Mouse (Mus musculus): ENCODE data around the gene Idh3a. TPM values are rescaled to one million over a fixed set of nuclear protein-coding genes. Genes with fewer than 3 reads are reported as not detected.
A peak's percentile ranks its signal among the peaks of the same experiment; 100 is the strongest.

The Idh3a gene
- polyA plus RNA-seq, 1 experiment from 2014 or later: 174 TPM

DNA sequence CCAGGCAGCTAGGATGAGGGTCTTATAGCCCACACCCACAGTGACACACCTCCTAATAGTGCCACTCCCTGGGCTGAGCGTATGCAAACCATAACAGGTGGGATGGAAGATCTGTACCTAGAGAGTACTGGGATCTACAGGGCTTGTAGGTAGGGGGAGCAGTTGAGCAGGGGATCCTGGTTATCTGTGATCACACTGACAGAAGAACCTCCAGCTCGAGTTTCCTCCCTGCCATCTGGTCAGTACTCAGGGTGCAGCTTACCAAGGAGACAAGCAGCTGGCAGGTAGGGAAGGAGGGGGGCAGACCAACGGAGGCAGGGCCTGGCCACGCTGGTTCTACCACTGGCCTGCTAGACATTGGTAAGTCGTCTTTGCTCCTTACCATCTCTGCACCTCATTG is 33.7 kb upstream of the Idh3a start:
- no peak overlapping the region for H3K4me2 ChIP-seq (replicated peaks; ENCODE audit: low read depth, low read length)
- no peaks in the 10 kb centered on the region for H3K36me3 ChIP-seq (ENCODE audit: insufficient read depth, low read length)
- no peaks in the 10 kb centered on the region for H3K27me3 ChIP-seq (ENCODE audit: insufficient read depth, low read length)
- no peaks in the 10 kb centered on the region for H3K9me3 ChIP-seq (ENCODE audit: low read length)
- no peak overlapping the region for H3K4me3 ChIP-seq (ENCODE audit: low read length)
- no peak overlapping the region for H3K9ac ChIP-seq (replicated peaks; ENCODE audit: low read length)
- peak; percentile 59 for ATAC-seq (ENCODE audit: low FRiP score, low TSS enrichment)
- no peaks in the 10 kb centered on the region for H3K4me1 ChIP-seq (ENCODE audit: insufficient read depth, low read length)
- 24% methylated on average over 5 of the region's 5 CpGs for WGBS
- H3K27ac ChIP-seq (ENCODE audit: low read length): no peak overlapping the region

DNA sequence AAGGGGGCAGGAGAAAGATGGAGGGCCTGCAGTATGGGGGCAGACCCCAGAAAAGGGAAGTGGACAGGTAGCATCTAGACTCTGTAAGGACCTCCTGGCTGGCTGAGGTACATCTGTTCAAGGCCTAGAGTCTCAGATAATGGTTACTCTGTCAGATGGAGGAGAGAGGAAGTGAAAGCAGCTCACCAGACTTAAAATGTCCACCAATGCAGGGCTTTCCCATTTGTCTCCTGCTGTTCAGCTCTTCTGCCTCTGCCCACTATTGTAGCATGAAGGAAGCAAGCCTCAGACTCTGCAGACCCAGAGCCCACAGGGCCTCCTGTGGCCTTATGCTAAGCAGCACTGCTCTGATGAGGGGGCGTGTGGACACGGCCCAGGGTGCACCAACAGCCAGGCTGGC is 31.1 kb upstream of the Idh3a start:
- Histone ChIP-seq H3K27ac (ENCODE audit: low read length) (no peak overlapping the region), H3K4me1 (ENCODE audit: insufficient read depth, low read length) (peaks cover 5% of the 10 kb centered on the region; the same call in 1 of the 2 replicates), H3K27me3 (ENCODE audit: insufficient read depth, low read length) (no peaks in the 10 kb centered on the region), H3K4me2 (replicated peaks; ENCODE audit: low read depth, low read length) (no peak overlapping the region), H3K9ac (replicated peaks; ENCODE audit: low read length) (no peak overlapping the region), H3K9me3 (ENCODE audit: low read length) (no peaks in the 10 kb centered on the region), H3K4me3 (ENCODE audit: low read length) (no peak overlapping the region), H3K36me3 (ENCODE audit: insufficient read depth, low read length) (no peaks in the 10 kb centered on the region)
- whole genome bisulfite sequencing: 61% methylated on average over 2 of the region's 2 CpGs
- ATAC-seq (ENCODE audit: low FRiP score, low TSS enrichment): no peak

GRCm38 (mm10) chr9:54558731-54559130 is 27.4 kb upstream of the Idh3a start:
- Histone ChIP-seq H3K27me3 (ENCODE audit: insufficient read depth, low read length) (no peaks in the 10 kb centered on the region), H3K36me3 (ENCODE audit: insufficient read depth, low read length) (no peaks in the 10 kb centered on the region), H3K4me3 (ENCODE audit: low read length) (no peak overlapping the region), H3K9ac (replicated peaks; ENCODE audit: low read length) (no peak overlapping the region), H3K9me3 (ENCODE audit: low read length) (no peaks in the 10 kb centered on the region), H3K27ac (ENCODE audit: low read length) (no peak overlapping the region), H3K4me2 (replicated peaks; ENCODE audit: low read depth, low read length) (no peak overlapping the region), H3K4me1 (ENCODE audit: insufficient read depth, low read length) (peaks cover 8% of the 10 kb centered on the region; the same call in 1 of the 2 replicates)
- no peak for ATAC-seq (ENCODE audit: low FRiP score, low TSS enrichment)
- WGBS: 61% methylated on average over 8 of the region's 8 CpGs

GRCm38 (mm10) chr9:54559771-54560471 is 26.2 kb upstream of the Idh3a start, which contains the start of gene Cib2:
TSS of gene Cib2 (minus strand) at chr9:54560218.
- under 1% methylated on average over 51 of the region's 54 CpGs for WGBS

GRCm38 (mm10) chr9:54560831-54561601 is 25.1 kb upstream of the Idh3a start:
- Histone ChIP-seq H3K27ac (ENCODE audit: low read length) (no peak overlapping the region), H3K27me3 (ENCODE audit: insufficient read depth, low read length) (no peaks in the 10 kb centered on the region), H3K4me2 (replicated peaks; ENCODE audit: low read depth, low read length) (no peak overlapping the region), H3K36me3 (ENCODE audit: insufficient read depth, low read length) (no peaks in the 10 kb centered on the region), H3K9ac (replicated peaks; ENCODE audit: low read length) (no peak overlapping the region), H3K9me3 (ENCODE audit: low read length) (no peaks in the 10 kb centered on the region), H3K4me1 (ENCODE audit: insufficient read depth, low read length) (peaks cover 8% of the 10 kb centered on the region; the same call in 1 of the 2 replicates), H3K4me3 (ENCODE audit: low read length) (no peak overlapping the region)
- WGBS: 84% methylated on average over 8 of the region's 8 CpGs
- ATAC-seq (ENCODE audit: low FRiP score, low TSS enrichment): no peak

More at GRCm38 (mm10) chr9:54559771-54560471, 26.2 kb upstream of the Idh3a start, which contains the start of gene Cib2:
- Histone ChIP-seq H3K4me1 (ENCODE audit: insufficient read depth, low read length) (peaks cover 8% of the 10 kb centered on the region; the same call in 1 of the 2 replicates), H3K9me3 (ENCODE audit: low read length) (no peaks in the 10 kb centered on the region), H3K27me3 (ENCODE audit: insufficient read depth, low read length) (no peaks in the 10 kb centered on the region), H3K4me3 (ENCODE audit: low read length) (peak within 1 kb of the TSS; percentile 63), H3K27ac (ENCODE audit: low read length) (no peak within 1 kb of the TSS), H3K36me3 (ENCODE audit: insufficient read depth, low read length) (no peaks in the 10 kb centered on the region), H3K9ac (replicated peaks; ENCODE audit: low read length) (peak within 1 kb of the TSS; percentile 64), H3K4me2 (replicated peaks; ENCODE audit: low read depth, low read length) (peak within 1 kb of the TSS; percentile 85)
- ATAC-seq (ENCODE audit: low FRiP score, low TSS enrichment): peak; percentile 99

DNA sequence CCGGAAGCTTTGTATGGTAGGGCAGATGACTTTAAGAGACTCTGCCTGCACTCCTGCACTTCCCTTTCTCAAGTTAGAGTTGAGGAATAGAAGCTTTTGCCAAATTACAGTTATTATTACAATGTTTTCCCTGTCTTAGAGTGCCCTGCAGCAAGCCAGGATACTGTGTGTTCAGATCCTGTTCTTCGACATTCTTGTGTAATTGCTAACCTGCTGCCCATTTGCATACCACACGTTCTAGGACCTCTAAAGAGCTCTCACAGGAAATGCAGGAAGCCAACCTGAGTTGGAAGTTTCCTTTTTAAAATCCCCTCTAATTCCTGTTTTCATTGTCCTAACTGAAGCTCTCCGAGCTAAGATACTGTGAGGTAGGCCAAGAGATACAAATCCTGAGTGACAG is 19.2 kb upstream of the Idh3a start:
- H3K9ac ChIP-seq (replicated peaks; ENCODE audit: low read length): no peak overlapping the region
- no peaks in the 10 kb centered on the region for H3K4me1 ChIP-seq (ENCODE audit: insufficient read depth, low read length)
- H3K4me2 ChIP-seq (replicated peaks; ENCODE audit: low read depth, low read length): no peak overlapping the region
- no peak overlapping the region for H3K4me3 ChIP-seq (ENCODE audit: low read length)
- H3K9me3 ChIP-seq (ENCODE audit: low read length): no peaks in the 10 kb centered on the region
- H3K27ac ChIP-seq (ENCODE audit: low read length): peak overlapping the region; percentile 48; the same call in 1 of the 2 replicates
- WGBS: 46% methylated on average over 4 of the region's 4 CpGs
- no peaks in the 10 kb centered on the region for H3K27me3 ChIP-seq (ENCODE audit: insufficient read depth, low read length)
- no peak for ATAC-seq (ENCODE audit: low FRiP score, low TSS enrichment)
- no peaks in the 10 kb centered on the region for H3K36me3 ChIP-seq (ENCODE audit: insufficient read depth, low read length)

GRCm38 (mm10) chr9:54568732-54569131 is 17.4 kb upstream of the Idh3a start:
- Histone ChIP-seq H3K9ac (replicated peaks; ENCODE audit: low read length) (no peak overlapping the region), H3K27ac (ENCODE audit: low read length) (no peak overlapping the region), H3K27me3 (ENCODE audit: insufficient read depth, low read length) (no peaks in the 10 kb centered on the region), H3K4me1 (ENCODE audit: insufficient read depth, low read length) (no peaks in the 10 kb centered on the region), H3K4me3 (ENCODE audit: low read length) (no peak overlapping the region), H3K4me2 (replicated peaks; ENCODE audit: low read depth, low read length) (no peak overlapping the region), H3K36me3 (ENCODE audit: insufficient read depth, low read length) (no peaks in the 10 kb centered on the region), H3K9me3 (ENCODE audit: low read length) (no peaks in the 10 kb centered on the region)
- 52% methylated on average over 2 of the region's 2 CpGs for WGBS
- 0 out of 2 replicates have a peak, but pooled peaks have one; percentile 46 for ATAC-seq (ENCODE audit: low FRiP score, low TSS enrichment)

GRCm38 (mm10) chr9:54571130-54571839 is 14.8 kb upstream of the Idh3a start:
- no peaks in the 10 kb centered on the region for H3K4me1 ChIP-seq (ENCODE audit: insufficient read depth, low read length)
- no peaks in the 10 kb centered on the region for H3K27me3 ChIP-seq (ENCODE audit: insufficient read depth, low read length)
- no peak overlapping the region for H3K4me2 ChIP-seq (replicated peaks; ENCODE audit: low read depth, low read length)
- WGBS: 47% methylated on average over 9 of the region's 9 CpGs
- no peaks in the 10 kb centered on the region for H3K36me3 ChIP-seq (ENCODE audit: insufficient read depth, low read length)
- H3K9me3 ChIP-seq (ENCODE audit: low read length): no peaks in the 10 kb centered on the region
- no peak for ATAC-seq (ENCODE audit: low FRiP score, low TSS enrichment)
- H3K27ac ChIP-seq (ENCODE audit: low read length): no peak overlapping the region
- H3K9ac ChIP-seq (replicated peaks; ENCODE audit: low read length): no peak overlapping the region
- H3K4me3 ChIP-seq (ENCODE audit: low read length): no peak overlapping the region

DNA sequence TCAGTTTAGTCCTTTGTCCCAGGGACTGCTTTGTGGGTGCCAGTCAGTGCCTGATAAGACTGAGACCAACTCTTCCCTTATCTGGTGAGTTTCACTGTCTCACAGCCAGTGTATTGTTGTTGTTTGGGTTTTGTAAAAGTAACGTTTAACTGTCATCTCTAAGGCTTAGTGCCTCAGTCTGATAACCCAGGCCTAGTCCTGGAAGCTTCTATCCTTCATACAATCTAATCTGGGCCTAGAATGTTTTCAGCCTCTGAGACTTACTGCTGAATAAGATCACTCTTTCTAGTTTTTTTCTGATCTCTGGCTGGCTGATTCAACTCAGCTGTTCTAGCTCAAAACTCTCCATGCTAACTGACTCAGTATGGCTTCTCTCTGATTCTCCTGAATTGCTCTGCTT is 2.4 kb upstream of the Idh3a start:
- Histone ChIP-seq H3K36me3 (ENCODE audit: insufficient read depth, low read length) (no peaks in the 10 kb centered on the region), H3K27ac (ENCODE audit: low read length) (no peak overlapping the region), H3K4me3 (ENCODE audit: low read length) (no peak overlapping the region), H3K4me1 (ENCODE audit: insufficient read depth, low read length) (peaks cover 16% of the 10 kb centered on the region), H3K27me3 (ENCODE audit: insufficient read depth, low read length) (no peaks in the 10 kb centered on the region), H3K9me3 (ENCODE audit: low read length) (no peaks in the 10 kb centered on the region), H3K9ac (replicated peaks; ENCODE audit: low read length) (no peak overlapping the region), H3K4me2 (replicated peaks; ENCODE audit: low read depth, low read length) (no peak overlapping the region)
- 74% methylated on average over 1 of the region's 1 CpGs for WGBS
- no peak for ATAC-seq (ENCODE audit: low FRiP score, low TSS enrichment)

Data from kidney, embryonic 16.5 days (tissue).